Mouse (Mus musculus): ENCODE results near the gene AU021092. TPM values are rescaled to one million over a fixed set of nuclear protein-coding genes. Genes with fewer than 3 reads are reported as not detected.

Gene AU021092
- polyA plus RNA-seq (2012; rRNA removed): 0.46 and 0.55 TPM in 2 replicates

GRCm38 (mm10) chr16:5222140-5222539, at the start of gene AU021092:
AU021092 (minus strand) TSS chr16:5222299.

GRCm38 (mm10) chr16:5255779-5256496, 33.8 kb upstream of the AU021092 start, which contains the start of gene Eef2kmt:
Eef2kmt (minus strand) TSS chr16:5255983.

GRCm38 (mm10) chr16:5233418-5234313, 11.6 kb upstream of the AU021092 start, which contains the start of gene Alg1:
Alg1 (plus strand) TSS chr16:5233621.

GRCm38 (mm10) chr16:5203668-5204433, 18.2 kb downstream of the AU021092 start, which contains the start of gene Nagpa:
Nagpa (minus strand) TSS chr16:5204012.

Other genes starting within 250 kb of the AU021092 start
- not detected in 2 replicates for gene Sept12, start 224.4 kb downstream of the AU021092 start, polyA plus RNA-seq (2012; rRNA removed)
- gene Smim22, start 215.0 kb downstream of the AU021092 start, polyA plus RNA-seq (2012; rRNA removed): 11.0 and 11.4 TPM in 2 replicates
- gene Rogdi, start 208.7 kb downstream of the AU021092 start, polyA plus RNA-seq (2012; rRNA removed): 26.7 and 35.6 TPM in 2 replicates
- 26.4 and 29.9 TPM in 2 replicates for gene Glyr1, start 172.4 kb downstream of the AU021092 start, polyA plus RNA-seq (2012; rRNA removed)
- 10.1 and 14.1 TPM in 2 replicates for gene Ubn1, start 172.2 kb downstream of the AU021092 start, polyA plus RNA-seq (2012; rRNA removed)
- 0.27 and 0.54 TPM in 2 replicates for gene Ppl, start 89.9 kb downstream of the AU021092 start, polyA plus RNA-seq (2012; rRNA removed)
- gene Sec14l5, start 75.2 kb downstream of the AU021092 start, polyA plus RNA-seq (2012; rRNA removed): 0.01 and 0.02 TPM in 2 replicates
- gene Nagpa, start 18.3 kb downstream of the AU021092 start, polyA plus RNA-seq (2012; rRNA removed): 10.7 and 10.8 TPM in 2 replicates
- 9.9 and 11.4 TPM in 2 replicates for gene Alg1, start 11.3 kb upstream of the AU021092 start, polyA plus RNA-seq (2012; rRNA removed)
- 9.9 and 11.4 TPM in 2 replicates for gene Eef2kmt, start 33.7 kb upstream of the AU021092 start, polyA plus RNA-seq (2012; rRNA removed)

All from liver, embryonic 14 days (tissue).